Mouse (Mus musculus): ENCODE data around the gene Pink1. TPM values are rescaled to one million over a fixed set of nuclear protein-coding genes. Genes with fewer than 3 reads are reported as not detected.

The Pink1 gene
- polyA plus RNA-seq, 1 experiment, result 79.8 TPM

DNA sequence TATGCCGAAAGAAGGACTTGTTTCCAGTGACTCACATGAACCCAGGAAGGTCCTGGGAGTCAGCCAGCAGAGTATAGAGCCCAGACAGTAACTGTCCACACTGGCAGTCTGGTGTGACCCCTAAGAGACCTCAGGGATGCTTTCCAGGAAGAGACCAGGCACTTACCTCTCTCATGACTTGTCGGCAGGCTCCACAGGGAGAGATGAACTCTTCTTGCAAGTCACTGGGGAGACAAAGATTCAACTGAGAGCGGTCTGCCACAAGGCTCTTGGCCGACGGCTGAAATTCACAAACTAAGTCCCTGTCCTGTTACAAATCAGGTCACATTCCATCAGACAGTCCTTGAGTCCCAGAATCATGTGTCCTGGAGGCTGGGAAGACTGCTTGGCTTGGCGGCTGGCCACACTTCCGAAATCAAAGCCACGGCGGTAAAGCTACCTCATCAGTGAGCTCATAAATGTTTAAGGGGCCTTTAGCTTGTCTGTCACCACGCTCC lies 17.3 kb upstream of the Pink1 start:
- TF ChIP-seq CTCF (IDR thresholded peaks at IDR 0.05; ENCODE audit: low read depth, low read length) (no peak), POLR2A (IDR thresholded peaks at IDR 0.05; ENCODE audit: borderline replicate concordance, low read depth, low read length) (no peak)
- no peak overlapping the region for H3K4me3 ChIP-seq (ENCODE audit: insufficient read depth, low read length)
- H3K27ac ChIP-seq (ENCODE audit: insufficient read depth, low read depth, low read length), result no peak overlapping the region
- peaks cover 32% of the 10 kb centered on the region for H3K4me1 ChIP-seq (ENCODE audit: control insufficient read depth, insufficient read depth, low read length)

DNA sequence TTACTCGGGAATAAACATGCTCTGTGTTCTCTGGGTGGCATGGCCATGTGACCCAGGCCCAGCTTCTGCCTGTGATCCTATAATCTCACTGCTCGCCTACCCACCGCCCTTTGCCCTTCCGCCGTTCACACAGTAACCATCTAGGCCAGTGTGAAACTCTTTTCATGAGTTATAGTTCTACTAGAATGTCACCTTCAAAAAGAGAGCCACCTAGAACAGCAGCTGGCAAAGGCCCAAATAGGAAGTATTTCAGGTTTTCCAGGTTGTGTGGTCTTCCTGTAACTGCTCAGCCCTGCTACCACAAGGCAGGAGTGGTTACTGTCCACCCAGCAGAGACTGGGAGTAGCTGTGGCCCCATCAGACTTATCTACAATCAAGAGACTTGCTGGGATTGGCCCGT lies 16.7 kb upstream of the Pink1 start:
- Histone ChIP-seq H3K4me3 (ENCODE audit: insufficient read depth, low read length) (no peak overlapping the region), H3K4me1 (ENCODE audit: control insufficient read depth, insufficient read depth, low read length) (peaks cover 32% of the 10 kb centered on the region), H3K27ac (ENCODE audit: insufficient read depth, low read depth, low read length) (no peak overlapping the region)
- TF ChIP-seq CTCF (IDR thresholded peaks at IDR 0.05; ENCODE audit: low read depth, low read length), result no peak
- no peak for TF ChIP-seq POLR2A (IDR thresholded peaks at IDR 0.05; ENCODE audit: borderline replicate concordance, low read depth, low read length)

DNA sequence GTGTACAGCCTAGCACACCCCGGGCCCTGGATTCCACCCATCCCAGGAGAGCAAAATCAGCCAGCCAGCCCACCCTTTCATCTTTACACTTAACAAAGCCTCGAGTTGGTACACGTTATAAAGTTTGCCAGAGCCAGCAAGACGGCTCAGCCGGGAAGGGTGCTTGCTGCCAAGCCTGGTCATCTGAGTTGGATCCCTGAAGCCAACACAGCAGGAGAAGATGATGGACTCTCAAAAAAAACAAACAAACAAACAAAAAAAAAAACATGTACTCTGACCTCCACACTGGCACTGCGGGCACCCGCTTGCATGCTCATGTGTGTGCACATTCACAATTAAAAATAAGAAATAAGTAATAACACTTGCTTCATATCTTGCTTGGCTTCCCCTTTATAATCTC lies 15.9 kb upstream of the Pink1 start:
- no peak overlapping the region for H3K27ac ChIP-seq (ENCODE audit: insufficient read depth, low read depth, low read length)
- peaks cover 39% of the 10 kb centered on the region for H3K4me1 ChIP-seq (ENCODE audit: control insufficient read depth, insufficient read depth, low read length)
- TF ChIP-seq CTCF (IDR thresholded peaks at IDR 0.05; ENCODE audit: low read depth, low read length), result no peak
- no peak for TF ChIP-seq POLR2A (IDR thresholded peaks at IDR 0.05; ENCODE audit: borderline replicate concordance, low read depth, low read length)
- H3K4me3 ChIP-seq (ENCODE audit: insufficient read depth, low read length), result no peak overlapping the region

DNA sequence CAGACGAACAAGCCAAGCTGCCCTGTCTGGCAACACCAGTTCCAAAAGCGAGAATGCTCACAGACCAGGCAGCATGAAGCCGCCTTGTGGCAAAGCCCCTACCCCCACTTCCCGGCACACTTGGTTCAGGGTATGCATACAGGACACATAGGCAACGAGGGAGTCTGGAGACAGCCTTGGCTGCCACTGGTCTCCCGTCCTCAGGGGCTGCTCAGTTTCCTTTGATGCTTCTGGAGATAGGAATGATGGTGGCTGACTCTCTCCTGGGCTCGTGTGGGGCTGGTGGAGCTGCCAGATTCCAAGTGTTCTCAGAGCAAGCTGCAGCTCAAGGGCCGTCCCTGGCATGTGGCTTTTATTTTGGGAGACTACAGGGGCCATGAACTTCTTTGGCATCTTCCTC lies 15.3 kb upstream of the Pink1 start:
- no peak overlapping the region for H3K4me3 ChIP-seq (ENCODE audit: insufficient read depth, low read length)
- peaks cover 43% of the 10 kb centered on the region for H3K4me1 ChIP-seq (ENCODE audit: control insufficient read depth, insufficient read depth, low read length)
- H3K27ac ChIP-seq (ENCODE audit: insufficient read depth, low read depth, low read length), result no peak overlapping the region
- TF ChIP-seq POLR2A (IDR thresholded peaks at IDR 0.05; ENCODE audit: borderline replicate concordance, low read depth, low read length) (no peak), CTCF (IDR thresholded peaks at IDR 0.05; ENCODE audit: low read depth, low read length) (no peak)

DNA sequence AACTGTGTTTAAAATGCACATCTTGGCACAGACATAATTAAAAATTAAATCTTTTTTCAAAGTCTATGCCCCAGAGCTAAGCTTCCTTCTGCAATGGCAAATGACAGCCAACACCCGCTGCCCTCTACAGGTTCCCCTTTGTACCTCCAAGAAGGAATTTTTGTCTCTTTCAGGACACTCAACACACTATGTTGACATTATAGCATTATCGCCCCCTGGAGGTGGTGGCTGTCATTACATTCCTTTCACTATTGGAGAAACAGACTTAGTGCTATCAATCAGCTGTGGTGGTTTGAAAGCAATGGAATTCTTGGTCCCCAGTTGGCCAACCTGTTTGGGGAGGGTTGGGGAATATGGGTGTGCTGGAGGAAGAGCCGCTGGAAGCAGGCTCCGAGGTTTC lies 13.9 kb upstream of the Pink1 start:
- Histone ChIP-seq H3K4me3 (ENCODE audit: insufficient read depth, low read length) (no peak overlapping the region), H3K27ac (ENCODE audit: insufficient read depth, low read depth, low read length) (no peak overlapping the region), H3K4me1 (ENCODE audit: control insufficient read depth, insufficient read depth, low read length) (peaks cover 38% of the 10 kb centered on the region)
- no peak for TF ChIP-seq CTCF (IDR thresholded peaks at IDR 0.05; ENCODE audit: low read depth, low read length)
- no peak for TF ChIP-seq POLR2A (IDR thresholded peaks at IDR 0.05; ENCODE audit: borderline replicate concordance, low read depth, low read length)

DNA sequence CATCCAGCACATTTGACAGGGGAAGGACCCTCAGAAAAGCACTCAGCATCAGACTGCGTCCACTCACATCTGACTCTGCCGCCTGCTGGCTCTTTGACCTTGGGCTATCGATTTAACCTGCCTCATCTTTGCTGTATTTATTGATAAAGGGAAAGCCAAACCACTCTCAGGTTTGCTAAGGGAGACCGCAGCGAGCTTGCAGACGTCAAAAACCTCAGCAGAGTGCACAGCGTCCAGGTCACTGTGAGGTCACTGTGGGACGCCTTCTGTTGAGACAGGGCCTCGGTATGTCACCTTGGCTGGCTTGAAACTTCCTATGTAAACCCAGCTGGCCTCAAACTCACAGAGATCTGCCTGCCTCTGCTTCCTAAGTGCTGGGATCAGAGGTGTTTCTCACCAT lies 11.2 kb upstream of the Pink1 start:
- Histone ChIP-seq H3K27ac (ENCODE audit: insufficient read depth, low read depth, low read length) (no peak overlapping the region), H3K4me3 (ENCODE audit: insufficient read depth, low read length) (no peak overlapping the region), H3K4me1 (ENCODE audit: control insufficient read depth, insufficient read depth, low read length) (peaks cover 24% of the 10 kb centered on the region)
- TF ChIP-seq POLR2A (IDR thresholded peaks at IDR 0.05; ENCODE audit: borderline replicate concordance, low read depth, low read length), result no peak
- no peak for TF ChIP-seq CTCF (IDR thresholded peaks at IDR 0.05; ENCODE audit: low read depth, low read length)

DNA sequence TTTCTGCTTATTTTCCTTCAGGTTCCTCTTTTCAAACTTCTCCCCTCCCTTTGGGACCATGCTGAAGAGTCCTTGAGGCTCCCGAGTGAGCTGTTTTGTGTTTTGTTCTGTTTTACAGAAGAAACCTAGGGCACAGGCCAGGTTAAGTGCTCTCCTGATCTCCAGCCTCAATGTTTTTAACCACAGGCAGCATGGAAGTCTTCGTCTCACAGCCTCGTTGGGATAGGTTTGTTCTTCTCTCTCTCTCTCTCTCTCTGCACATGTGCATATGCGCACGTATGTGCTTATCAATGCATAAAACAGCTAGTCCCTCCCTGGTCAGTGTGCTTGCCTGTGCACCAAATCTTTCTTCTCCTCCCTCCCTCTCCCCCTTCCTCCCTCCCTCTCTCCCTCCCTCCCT lies 10.8 kb upstream of the Pink1 start:
- Histone ChIP-seq H3K4me3 (ENCODE audit: insufficient read depth, low read length) (no peak overlapping the region), H3K4me1 (ENCODE audit: control insufficient read depth, insufficient read depth, low read length) (peaks cover 24% of the 10 kb centered on the region), H3K27ac (ENCODE audit: insufficient read depth, low read depth, low read length) (peak overlapping the region; percentile 73)
- no peak for TF ChIP-seq POLR2A (IDR thresholded peaks at IDR 0.05; ENCODE audit: borderline replicate concordance, low read depth, low read length)
- no peak for TF ChIP-seq CTCF (IDR thresholded peaks at IDR 0.05; ENCODE audit: low read depth, low read length)

DNA sequence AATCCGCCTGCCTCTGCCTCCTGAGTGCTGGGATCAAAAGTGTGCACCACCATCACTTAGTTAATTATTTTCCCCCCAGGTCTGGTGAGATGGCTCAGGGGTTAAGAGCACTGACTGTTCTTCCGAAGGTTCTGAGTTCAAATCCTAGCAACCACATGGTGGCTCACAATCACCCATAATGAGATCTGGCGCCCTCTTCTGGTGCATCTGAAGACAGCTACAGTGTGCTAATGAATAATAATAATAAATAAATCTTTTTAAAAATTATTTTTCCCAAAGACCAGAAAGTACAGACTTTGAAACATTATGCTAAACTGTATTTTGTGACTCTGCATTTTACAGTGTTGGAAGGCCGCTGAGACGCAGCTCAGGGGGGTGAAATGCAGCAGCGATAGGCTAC lies 9.5 kb upstream of the Pink1 start:
- Histone ChIP-seq H3K4me3 (ENCODE audit: insufficient read depth, low read length) (no peak overlapping the region), H3K27ac (ENCODE audit: insufficient read depth, low read depth, low read length) (no peak overlapping the region), H3K4me1 (ENCODE audit: control insufficient read depth, insufficient read depth, low read length) (peaks cover 23% of the 10 kb centered on the region)
- TF ChIP-seq POLR2A (IDR thresholded peaks at IDR 0.05; ENCODE audit: borderline replicate concordance, low read depth, low read length), result no peak
- TF ChIP-seq CTCF (IDR thresholded peaks at IDR 0.05; ENCODE audit: low read depth, low read length), result 0 out of 2 replicates have a peak, but pooled peaks have one; percentile 4

DNA sequence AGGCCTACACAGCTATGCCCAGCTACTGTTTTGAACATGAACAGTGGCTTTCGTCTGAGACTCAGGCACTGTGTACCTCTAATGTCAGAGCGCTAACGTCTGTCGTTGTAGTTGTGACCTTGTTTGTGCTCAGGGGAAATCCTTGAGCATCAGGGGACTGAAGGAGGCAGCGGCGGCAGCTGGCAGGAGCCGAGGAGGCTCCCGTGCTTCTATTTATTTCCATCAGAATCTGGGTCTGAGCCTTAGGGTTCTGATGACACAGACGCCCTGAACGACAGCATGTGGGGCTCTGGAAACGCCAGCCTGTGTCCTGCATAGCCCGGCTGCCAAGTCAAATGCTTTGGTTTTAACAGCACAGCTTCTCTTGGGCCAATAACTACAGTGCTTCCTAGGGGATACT lies 8.9 kb upstream of the Pink1 start:
- no peak overlapping the region for H3K27ac ChIP-seq (ENCODE audit: insufficient read depth, low read depth, low read length)
- no peak overlapping the region for H3K4me3 ChIP-seq (ENCODE audit: insufficient read depth, low read length)
- peaks cover 17% of the 10 kb centered on the region for H3K4me1 ChIP-seq (ENCODE audit: control insufficient read depth, insufficient read depth, low read length)
- TF ChIP-seq CTCF (IDR thresholded peaks at IDR 0.05; ENCODE audit: low read depth, low read length) (no peak), POLR2A (IDR thresholded peaks at IDR 0.05; ENCODE audit: borderline replicate concordance, low read depth, low read length) (no peak)

DNA sequence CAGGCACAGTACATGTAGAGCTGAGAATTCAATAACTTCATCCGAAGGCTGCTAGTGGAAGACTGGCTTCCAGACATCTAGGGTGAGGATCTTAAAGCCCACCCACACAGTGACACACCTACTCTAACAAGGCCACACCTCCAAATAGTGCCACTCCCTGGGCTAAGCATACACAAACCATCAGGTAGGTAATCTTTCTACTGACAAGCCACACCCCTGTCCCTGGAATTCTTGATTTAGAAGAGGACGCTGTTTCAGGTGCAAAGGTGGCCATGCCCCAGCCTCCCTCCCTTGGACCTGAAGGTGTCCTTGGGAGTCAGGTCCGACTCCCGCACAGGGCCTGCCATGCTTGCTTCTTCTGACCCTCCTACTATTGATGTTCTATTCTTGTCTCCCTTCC lies 7.0 kb upstream of the Pink1 start:
- peaks cover 17% of the 10 kb centered on the region for H3K4me1 ChIP-seq (ENCODE audit: control insufficient read depth, insufficient read depth, low read length)
- no peak overlapping the region for H3K27ac ChIP-seq (ENCODE audit: insufficient read depth, low read depth, low read length)
- no peak overlapping the region for H3K4me3 ChIP-seq (ENCODE audit: insufficient read depth, low read length)
- no peak for TF ChIP-seq CTCF (IDR thresholded peaks at IDR 0.05; ENCODE audit: low read depth, low read length)
- no peak for TF ChIP-seq POLR2A (IDR thresholded peaks at IDR 0.05; ENCODE audit: borderline replicate concordance, low read depth, low read length)

DNA sequence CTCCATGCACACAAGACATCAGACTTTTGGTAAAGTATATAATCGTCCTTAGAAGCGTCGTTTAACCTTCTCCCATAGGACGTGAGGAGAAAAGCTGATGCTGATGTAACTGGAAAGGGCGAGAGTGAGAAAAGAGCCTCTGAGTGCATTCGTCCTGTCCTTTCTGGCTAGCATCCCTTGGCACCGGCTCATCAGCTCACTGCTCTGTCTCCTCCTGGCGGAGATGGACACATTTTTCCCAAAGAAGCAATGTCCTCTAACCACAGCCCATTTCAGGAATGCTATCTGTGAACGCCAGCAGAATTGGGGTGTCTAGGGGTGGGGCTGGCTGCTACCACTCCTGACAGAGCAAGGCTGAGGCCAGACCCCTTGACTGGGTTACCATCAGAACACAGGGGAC lies 5.5 kb upstream of the Pink1 start:
- no peak overlapping the region for H3K27ac ChIP-seq (ENCODE audit: insufficient read depth, low read depth, low read length)
- H3K4me1 ChIP-seq (ENCODE audit: control insufficient read depth, insufficient read depth, low read length), result peaks cover 7% of the 10 kb centered on the region
- no peak for TF ChIP-seq POLR2A (IDR thresholded peaks at IDR 0.05; ENCODE audit: borderline replicate concordance, low read depth, low read length)
- TF ChIP-seq CTCF (IDR thresholded peaks at IDR 0.05; ENCODE audit: low read depth, low read length), result no peak
- no peak overlapping the region for H3K4me3 ChIP-seq (ENCODE audit: insufficient read depth, low read length)

Data from bone marrow macrophage, adult 2 months (primary cell).